Mouse (Mus musculus) heart, adult 2 months (tissue): ENCODE results near the gene Magix. TPM values are rescaled to one million over a fixed set of nuclear protein-coding genes. Genes with fewer than 3 reads are reported as not detected.
A peak's percentile ranks its signal among the peaks of the same experiment; 100 is the strongest.
"Not testable (repeated sequence)": the region's sequence is repeated elsewhere in the genome, so short reads cannot be mapped to it uniquely, and the experiment has no call there.

Experiments used
- DNase-seq, 2 experiments: peaks; one replicate each; pipeline ENCODE4 v3.0.0; 2021
- H3K27ac ChIP-seq: fragments of 200-600 bp; 2 replicates; pipeline ENCODE4 v1.8.1; 2022
- H3K27me3 ChIP-seq: fragments of 200-500 bp; 2 replicates; pipeline ENCODE4 v1.6.1; 2012; ENCODE audit warnings: mild to moderate bottlenecking, low read length, inconsistent platforms, mixed read lengths; ENCODE audit not compliant: control insufficient read depth, insufficient read depth
- H3K36me3 ChIP-seq: fragments of 200-500 bp; 2 replicates; pipeline ENCODE4 v1.6.1; 2012; ENCODE audit warnings: low read length, inconsistent platforms; ENCODE audit not compliant: control insufficient read depth, insufficient read depth
- H3K4me1 ChIP-seq: fragments of 200-500 bp; 2 replicates; pipeline ENCODE4 v1.6.1; 2011; ENCODE audit warnings: low read length; ENCODE audit not compliant: control insufficient read depth, insufficient read depth
- H3K4me3 ChIP-seq: fragments of 200-600 bp; 2 replicates; pipeline ENCODE4 v1.8.1; 2022
- H3K79me2 ChIP-seq: fragments of 200-500 bp; replicated peaks from 2 replicates; pipeline ENCODE4 v1.6.1; 2012; ENCODE audit warnings: mild to moderate bottlenecking, inconsistent platforms, low read length, moderate library complexity, mixed read lengths; ENCODE audit not compliant: control insufficient read depth, insufficient read depth
- H3K9ac ChIP-seq: fragments of 200-500 bp; 2 replicates; pipeline ENCODE4 v1.6.1; 2012; ENCODE audit warnings: low read depth, mild to moderate bottlenecking, control low read depth, inconsistent platforms, low read length, mixed read lengths
- CTCF ChIP-seq: fragments of 200-600 bp; IDR thresholded peaks from 2 replicates; pipeline ENCODE4 v1.8.1; 2022; ENCODE audit warnings: antibody characterized with exemption, mild to moderate bottlenecking, moderate library complexity
- EP300 ChIP-seq: fragments of 200-500 bp; IDR thresholded peaks from 2 replicates; pipeline ENCODE4 v1.6.1; 2011; ENCODE audit warnings: low read depth, low read length, control low read depth; ENCODE audit not compliant: insufficient read depth
- POLR2A ChIP-seq: fragments of 200-500 bp; IDR thresholded peaks from 2 replicates; pipeline ENCODE4 v1.6.1; 2011; ENCODE audit warnings: mild to moderate bottlenecking, low read depth, low read length, control low read depth; ENCODE audit not compliant: insufficient read depth
- WGBS: fragments of 180-500 bp; shearing (Covaris S2); methylation state at CpG from one replicate; pipeline ENCODE4 v1.1.7; 2018; 5-methylcytosine and 5-hydroxymethylcytosine counted together
- intact Hi-C: fragments of 180-260 bp; cut with DNase I; formaldehyde crosslinking; loops from one replicate; pipeline ENCODE4 v1.15.1; 2025
- polyA plus RNA-seq: library from polyadenylated mRNA; depleted of rRNA; stranded (reverse); fragments of >200 nt; gene quantifications from 2 replicates; pipeline ENCODE4 v1.2.3, GENCODE M21; 2012
- total RNA-seq, 2 experiments: library from RNA; stranded (reverse); gene quantifications; 2 replicates each; pipeline ENCODE4 v1.2.3; 2021

The Magix gene
- total and polyA plus RNA-seq, 3 experiments = 23.1 to 37.5 (median 32.5) TPM

DNA sequence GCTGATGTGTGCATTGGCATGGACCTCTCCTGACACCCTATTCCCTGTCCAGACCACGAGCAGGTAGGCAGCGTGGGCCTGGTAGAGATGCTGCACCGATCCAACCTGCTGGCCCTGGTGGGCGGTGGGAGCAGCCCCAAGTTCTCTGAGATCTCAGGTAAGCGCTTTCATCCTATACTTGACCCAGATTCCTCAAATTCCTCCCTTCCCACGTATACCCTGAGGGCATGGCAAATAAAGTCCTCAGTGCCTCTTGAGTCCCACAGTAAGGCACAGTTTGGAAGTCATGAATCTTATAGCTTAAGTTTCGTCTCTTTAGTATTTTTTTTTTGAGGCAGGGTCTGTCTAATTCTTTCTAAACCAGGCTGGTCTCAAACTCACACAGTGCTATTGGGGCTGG lies 43.1 kb upstream of the Magix start:
- H3K4me1 ChIP-seq = no peaks in the 10 kb centered on the region; the same call in 1 of the 2 replicates
- DNase-seq = no peak
- intact Hi-C loops = loop anchor here (10.0 kb wide), 1 partner anchor 351 kb away; the partner anchor contains the start of gene Suv39h1
- H3K27ac ChIP-seq = no peak overlapping the region
- no peaks in the 10 kb centered on the region for H3K27me3 ChIP-seq
- no peaks in the 10 kb centered on the region for H3K79me2 ChIP-seq
- H3K9ac ChIP-seq = no peak overlapping the region
- no peaks in the 10 kb centered on the region for H3K36me3 ChIP-seq
- WGBS = 82% methylated on average over 7 of the region's 7 CpGs
- no peak overlapping the region for H3K4me3 ChIP-seq
- TF ChIP-seq EP300 = no peak
- TF ChIP-seq CTCF = no peak
- no peak for TF ChIP-seq POLR2A

DNA sequence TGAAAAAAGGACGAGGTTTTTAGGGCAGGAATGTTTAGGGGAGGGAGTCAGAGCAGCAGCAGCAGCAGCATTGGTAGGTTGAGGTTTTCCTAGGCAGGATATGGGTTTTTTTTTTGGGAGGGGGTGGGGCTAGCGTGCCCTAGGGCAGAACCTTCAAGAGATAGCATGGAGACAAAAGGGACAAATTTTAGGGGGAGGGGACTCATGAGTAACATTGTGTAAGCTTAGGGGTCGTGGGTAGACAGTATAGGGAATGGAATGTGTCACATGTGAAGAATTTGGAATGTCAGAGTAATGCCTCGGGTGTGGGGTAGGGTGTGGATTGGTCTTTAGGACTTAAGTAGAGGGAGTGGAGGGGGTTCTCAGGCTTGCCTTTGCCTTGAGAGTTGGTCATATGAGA lies 41.6 kb upstream of the Magix start:
- H3K4me3 ChIP-seq = peak overlapping the region; percentile 53
- no peaks in the 10 kb centered on the region for H3K4me1 ChIP-seq
- no peaks in the 10 kb centered on the region for H3K27me3 ChIP-seq
- intact Hi-C loops = loop anchor here (10.0 kb wide), 1 partner anchor 352 kb away; the partner anchor contains the start of gene Suv39h1
- DNase-seq = no peak
- no peaks in the 10 kb centered on the region for H3K36me3 ChIP-seq
- H3K27ac ChIP-seq = peak overlapping the region; percentile 98
- no peaks in the 10 kb centered on the region for H3K79me2 ChIP-seq
- peak overlapping the region; percentile 85; the same call in 1 of the 2 replicates for H3K9ac ChIP-seq
- TF ChIP-seq EP300 (no peak), POLR2A (no peak), CTCF (no peak)
- 7% methylated on average over 4 of the region's 4 CpGs for WGBS

DNA sequence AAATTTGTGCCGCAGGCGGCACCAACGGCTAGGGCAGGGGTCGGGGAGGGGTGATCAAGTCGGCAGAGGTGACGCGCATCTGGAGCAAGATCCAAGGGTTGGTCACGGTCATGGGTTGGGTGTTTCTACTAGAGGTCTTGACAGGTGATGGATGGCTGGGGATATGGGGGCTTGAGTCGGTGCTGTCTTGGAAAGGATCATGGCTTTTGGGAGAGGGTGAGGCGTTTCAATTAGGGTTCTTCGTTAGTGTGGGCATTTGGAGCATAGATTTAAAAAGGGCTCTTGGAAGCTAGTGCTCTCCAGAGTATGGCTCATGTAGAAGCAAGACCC lies 41.2 kb upstream of the Magix start:
- no peak for DNase-seq
- H3K4me3 ChIP-seq = peak overlapping the region; percentile 53
- H3K9ac ChIP-seq = peak overlapping the region; percentile 85
- H3K4me1 ChIP-seq = no peaks in the 10 kb centered on the region
- no peak for TF ChIP-seq EP300
- no peak; the same call in 1 of the 2 replicates for TF ChIP-seq POLR2A
- TF ChIP-seq CTCF = no peak
- no peaks in the 10 kb centered on the region for H3K36me3 ChIP-seq
- no peaks in the 10 kb centered on the region for H3K27me3 ChIP-seq
- intact Hi-C loops = loop anchor here (10.0 kb wide), 1 partner anchor 353 kb away; the partner anchor contains the start of gene Suv39h1
- no peaks in the 10 kb centered on the region for H3K79me2 ChIP-seq
- 10% methylated on average over 11 of the region's 11 CpGs for whole genome bisulfite sequencing
- peak overlapping the region; percentile 98 for H3K27ac ChIP-seq

DNA sequence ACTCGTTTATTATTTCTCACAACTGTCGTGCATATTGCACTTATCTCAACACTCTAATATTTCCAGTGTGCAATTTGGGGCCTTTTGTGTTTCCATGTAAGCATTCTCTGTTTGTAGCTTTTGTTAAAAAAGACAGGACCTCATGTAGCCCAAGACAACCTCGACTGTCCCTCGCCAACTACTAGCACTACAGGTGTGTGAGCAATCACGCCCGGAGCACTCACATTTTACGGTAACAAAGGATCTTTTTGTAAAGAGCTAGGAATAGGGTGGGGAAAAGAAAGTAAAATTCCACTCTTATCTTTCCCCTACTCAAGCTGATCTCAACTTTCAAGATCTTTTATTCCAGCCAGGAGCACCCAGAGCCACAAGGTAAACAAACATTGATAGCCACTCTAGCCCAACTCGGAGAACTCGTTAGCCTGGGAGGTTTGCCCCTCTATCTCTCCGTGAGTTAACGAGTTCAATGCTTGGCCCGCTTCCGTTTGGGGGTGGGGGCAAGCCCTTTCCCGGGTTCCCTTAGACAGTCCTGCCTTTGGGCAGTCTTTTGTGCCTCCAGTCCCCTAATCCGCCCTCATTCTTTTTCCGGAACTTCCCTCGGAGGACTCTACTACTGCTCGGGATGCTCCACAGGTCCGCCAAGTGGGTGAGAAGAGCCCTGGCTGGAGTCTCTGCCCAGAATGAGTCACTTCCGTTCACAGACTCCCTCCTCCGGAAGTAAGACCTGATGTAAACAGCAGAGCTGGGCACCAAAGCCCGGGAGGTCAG lies 40.6 kb upstream of the Magix start, which contains the start of gene Gm45208:
Gene Gm45208 (plus strand): TSS at position 732 of the 768 bp plus-strand sequence.
- peak within 1 kb of the TSS; percentile 98 for H3K27ac ChIP-seq
- TF ChIP-seq CTCF (no peak), POLR2A (peak; percentile 72; the same call in 1 of the 2 replicates), EP300 (no peak)
- H3K4me1 ChIP-seq = no peaks in the 10 kb centered on the region
- H3K27me3 ChIP-seq = no peaks in the 10 kb centered on the region
- no peaks in the 10 kb centered on the region for H3K79me2 ChIP-seq
- intact Hi-C loops = loop anchor here (10.0 kb wide), 1 partner anchor 353 kb away; the partner anchor contains the start of gene Suv39h1
- 21% methylated on average over 22 of the region's 22 CpGs for WGBS
- H3K4me3 ChIP-seq = peak within 1 kb of the TSS; percentile 53
- peak within 1 kb of the TSS; percentile 85 for H3K9ac ChIP-seq
- no peaks in the 10 kb centered on the region for H3K36me3 ChIP-seq
- peak; percentile 76 to 87 for DNase-seq

- peak; percentile 40 for TF ChIP-seq CTCF
- WGBS = 32% methylated on average over 1 of the region's 1 CpGs
Observed at GRCm38 (mm10) chrX:7716058-7716457, 35.0 kb upstream of the Magix start.

More at GRCm38 (mm10) chrX:7716058-7716457, 35.0 kb upstream of the Magix start:
- H3K4me1 ChIP-seq, DNase-seq, H3K9ac ChIP-seq, H3K36me3 ChIP-seq, intact Hi-C loops, H3K27ac ChIP-seq, H3K79me2 ChIP-seq, H3K27me3 ChIP-seq, H3K4me3 ChIP-seq: not testable (repeated sequence)
